Mouse (Mus musculus): ENCODE measurements around the gene Nelfb.
"Not testable (repeated sequence)": the region's sequence is repeated elsewhere in the genome, so short reads cannot be mapped to it uniquely, and the experiment has no call there.

Nelfb gene

GRCm38 (mm10) chr2:25211121-25211670 lies at the start of gene Nelfb:
Gene Nelfb, minus strand, starts transcription at chr2:25211489.
- DNase-seq (ENCODE audit: low read depth, low spot score), result peak; percentile 64

- no peak for DNase-seq (ENCODE audit: low read depth, low spot score)
Measured at GRCm38 (mm10) chr2:25258887-25259286, 47.6 kb upstream of the Nelfb start.

- DNase-seq (ENCODE audit: low read depth, low spot score), result not testable (repeated sequence)
Measured at GRCm38 (mm10) chr2:25257250-25257649, 46.0 kb upstream of the Nelfb start.

- DNase-seq (ENCODE audit: low read depth, low spot score), result not testable (repeated sequence)
Measured at GRCm38 (mm10) chr2:25256443-25257109, 45.3 kb upstream of the Nelfb start.

- DNase-seq (ENCODE audit: low read depth, low spot score), result peak; percentile 80
Measured at GRCm38 (mm10) chr2:25255284-25255779, 44.0 kb upstream of the Nelfb start, which contains the start of gene Tmem203. Gene Tmem203, plus strand, starts transcription at chr2:25255439.

- DNase-seq (ENCODE audit: low read depth, low spot score), result no peak
Measured at GRCm38 (mm10) chr2:25252331-25252730, 41.0 kb upstream of the Nelfb start.

GRCm38 (mm10) chr2:25246183-25247072 lies 35.1 kb upstream of the Nelfb start, which contains the start of gene AL732309.1:
Gene AL732309.1, minus strand, starts transcription at chr2:25246863.
- no peak for DNase-seq (ENCODE audit: low read depth, low spot score)

- DNase-seq (ENCODE audit: low read depth, low spot score), result no peak
Measured at GRCm38 (mm10) chr2:25244144-25244543, 32.9 kb upstream of the Nelfb start.

- DNase-seq (ENCODE audit: low read depth, low spot score), result no peak
Measured at GRCm38 (mm10) chr2:25243342-25243741, 32.1 kb upstream of the Nelfb start.

- no peak for DNase-seq (ENCODE audit: low read depth, low spot score)
Measured at GRCm38 (mm10) chr2:25242101-25242506, 30.8 kb upstream of the Nelfb start, which contains the start of the genes Rnf208 and Cysrt1. Gene Rnf208, plus strand, starts transcription at chr2:25242255. Gene Cysrt1, minus strand, starts transcription at chr2:25242452.

GRCm38 (mm10) chr2:25241438-25241775 lies 30.1 kb upstream of the Nelfb start:
- no peak for DNase-seq (ENCODE audit: low read depth, low spot score)

GRCm38 (mm10) chr2:25240723-25241437 lies 29.6 kb upstream of the Nelfb start:
- no peak for DNase-seq (ENCODE audit: low read depth, low spot score)

GRCm38 (mm10) chr2:25240310-25240709 lies 29.0 kb upstream of the Nelfb start:
- DNase-seq (ENCODE audit: low read depth, low spot score), result no peak

GRCm38 (mm10) chr2:25239766-25240165 lies 28.5 kb upstream of the Nelfb start:
- no peak for DNase-seq (ENCODE audit: low read depth, low spot score)

GRCm38 (mm10) chr2:25238106-25238505 lies 26.8 kb upstream of the Nelfb start:
- no peak for DNase-seq (ENCODE audit: low read depth, low spot score)

- DNase-seq (ENCODE audit: low read depth, low spot score), result no peak
Measured at GRCm38 (mm10) chr2:25237522-25237921, 26.2 kb upstream of the Nelfb start.

- DNase-seq (ENCODE audit: low read depth, low spot score), result no peak
Measured at GRCm38 (mm10) chr2:25236614-25237013, 25.3 kb upstream of the Nelfb start, which contains the start of gene Rnf224. Gene Rnf224, minus strand, starts transcription at chr2:25236787.

GRCm38 (mm10) chr2:25234551-25235220 lies 23.4 kb upstream of the Nelfb start:
- DNase-seq (ENCODE audit: low read depth, low spot score), result no peak

GRCm38 (mm10) chr2:25234050-25234449 lies 22.8 kb upstream of the Nelfb start, which contains the start of gene Slc34a3:
Gene Slc34a3, minus strand, starts transcription at chr2:25234364.
- DNase-seq (ENCODE audit: low read depth, low spot score), result no peak

- no peak for DNase-seq (ENCODE audit: low read depth, low spot score)
Measured at GRCm38 (mm10) chr2:25233421-25233820, 22.1 kb upstream of the Nelfb start.

GRCm38 (mm10) chr2:25231038-25231437 lies 19.7 kb upstream of the Nelfb start:
- DNase-seq (ENCODE audit: low read depth, low spot score), result no peak
